Mouse (Mus musculus): ENCODE measurements around the gene Slc25a45.
A peak's percentile ranks its signal among the peaks of the same experiment; 100 is the strongest.

The Slc25a45 gene

GRCm38 (mm10) chr19:5840890-5841388, 36.7 kb upstream of the Slc25a45 start:
- DNase-seq (ENCODE audit: low spot score in 2 of 2) = no peak

- peak; percentile 41 to 72 for DNase-seq (ENCODE audit: low spot score in 2 of 2)
These were observed 36.1 kb upstream of the Slc25a45 start for GRCm38 (mm10) chr19:5841389-5841946.

GRCm38 (mm10) chr19:5841999-5842784, 35.4 kb upstream of the Slc25a45 start:
- DNase-seq (ENCODE audit: low spot score in 2 of 2) = no peak

- peak; percentile 51 to 75 for DNase-seq (ENCODE audit: low spot score in 2 of 2)
These were observed 34.5 kb upstream of the Slc25a45 start for GRCm38 (mm10) chr19:5842785-5843730.

- peak; percentile 60 to 78 for DNase-seq (ENCODE audit: low spot score in 2 of 2)
These were observed 33.6 kb upstream of the Slc25a45 start for GRCm38 (mm10) chr19:5843781-5844691.

GRCm38 (mm10) chr19:5844831-5845318, 32.7 kb upstream of the Slc25a45 start:
- DNase-seq (ENCODE audit: low spot score in 2 of 2) = no peak

GRCm38 (mm10) chr19:5845319-5846135, 32.1 kb upstream of the Slc25a45 start:
- DNase-seq (ENCODE audit: low spot score in 2 of 2) = peak; percentile 96 to 97

- peak in 1 of 2 experiments; percentile 25 for DNase-seq (ENCODE audit: low spot score in 2 of 2)
These were observed 31.5 kb upstream of the Slc25a45 start for GRCm38 (mm10) chr19:5846154-5846553.

- DNase-seq (ENCODE audit: low spot score in 2 of 2) = peak; percentile 69 to 84
These were observed 30.9 kb upstream of the Slc25a45 start for GRCm38 (mm10) chr19:5846557-5847305.

GRCm38 (mm10) chr19:5847306-5847796, 30.3 kb upstream of the Slc25a45 start:
- DNase-seq (ENCODE audit: low spot score in 2 of 2) = peak in 1 of 2 experiments; percentile 52

- peak; percentile 86 to 88 for DNase-seq (ENCODE audit: low spot score in 2 of 2)
These were observed 29.4 kb upstream of the Slc25a45 start for GRCm38 (mm10) chr19:5848032-5848825.

GRCm38 (mm10) chr19:5848826-5849672, 28.6 kb upstream of the Slc25a45 start:
- DNase-seq (ENCODE audit: low spot score in 2 of 2) = peak; percentile 54 to 75

GRCm38 (mm10) chr19:5849843-5850527, 27.6 kb upstream of the Slc25a45 start:
- peak; percentile 94 to 98 for DNase-seq (ENCODE audit: low spot score in 2 of 2)

- DNase-seq (ENCODE audit: low spot score in 2 of 2) = no peak
These were observed 26.7 kb upstream of the Slc25a45 start for GRCm38 (mm10) chr19:5850860-5851259.

- DNase-seq (ENCODE audit: low spot score in 2 of 2) = no peak
These were observed 26.1 kb upstream of the Slc25a45 start for GRCm38 (mm10) chr19:5851481-5851971.

GRCm38 (mm10) chr19:5852035-5852722, 25.4 kb upstream of the Slc25a45 start:
- no peak for DNase-seq (ENCODE audit: low spot score in 2 of 2)
